Mouse (Mus musculus) hindbrain, embryonic 14.5 days (tissue): Measurements from ENCODE around the gene Glt8d2. TPM values are rescaled to one million over a fixed set of nuclear protein-coding genes. Genes with fewer than 3 reads are reported as not detected.
"Not testable (repeated sequence)": the region's sequence is repeated elsewhere in the genome, so short reads cannot be mapped to it uniquely, and the experiment has no call there.

Experiments used
- ATAC-seq: fragments of 200-750 bp; cut with Nextera tagmentation; 2 replicates; pipeline ENCODE4 v1.8.0; 2017; ENCODE audit warnings: moderate number of reproducible peaks, mild to moderate bottlenecking, moderate TSS enrichment, moderate library complexity; ENCODE audit not compliant: low FRiP score
- DNase-seq: peaks from one replicate; pipeline ENCODE4 v3.0.0-alpha.2; 2015; ENCODE audit warnings: low spot score
- H3K27ac ChIP-seq: fragments of 300-500 bp; sonication (generic); 2 replicates; pipeline ENCODE4 v1.5.1; 2014; ENCODE audit warnings: mild to moderate bottlenecking, moderate library complexity
- H3K27me3 ChIP-seq: fragments of 300-500 bp; sonication (generic); 2 replicates; pipeline ENCODE4 v1.6.1; 2014; ENCODE audit warnings: mild to moderate bottlenecking, low read length, mixed read lengths; ENCODE audit not compliant: control insufficient read depth, insufficient read depth
- H3K36me3 ChIP-seq: fragments of 300-500 bp; sonication (generic); replicated peaks from 2 replicates; pipeline ENCODE4 v1.6.1; 2014; ENCODE audit not compliant: control insufficient read depth, insufficient read depth
- H3K4me1 ChIP-seq: fragments of 300-500 bp; sonication (generic); replicated peaks from 2 replicates; pipeline ENCODE4 v1.6.1; 2014; ENCODE audit warnings: antibody characterized with exemption, low read length, mixed read lengths; ENCODE audit not compliant: control insufficient read depth, insufficient read depth
- H3K4me2 ChIP-seq: fragments of 300-500 bp; sonication (generic); replicated peaks from 2 replicates; pipeline ENCODE4 v1.6.1; 2014; ENCODE audit warnings: mild to moderate bottlenecking, moderate library complexity
- H3K4me3 ChIP-seq: fragments of 300-500 bp; sonication (generic); replicated peaks from 2 replicates; pipeline ENCODE4 v1.5.1; 2014; ENCODE audit warnings: mild to moderate bottlenecking, low read length
- H3K9ac ChIP-seq: fragments of 300-500 bp; sonication (generic); 2 replicates; pipeline ENCODE4 v1.6.1; 2014
- H3K9me3 ChIP-seq: fragments of 300-500 bp; sonication (generic); 2 replicates; pipeline ENCODE4 v1.6.1; 2016; ENCODE audit warnings: low read length; ENCODE audit not compliant: control insufficient read depth
- WGBS: fragments of 180-500 bp; shearing (Covaris S2); extraction: QIAGEN DNeasy Blood & Tissue Kit; methylation state at CpG from one replicate; pipeline ENCODE4 v1.1.7; 2014; 5-methylcytosine and 5-hydroxymethylcytosine counted together
- polyA plus RNA-seq: library from polyadenylated mRNA; unstranded; fragments of >200 nt; fragmentation: Nextera tagmentation; extraction: Ambion mirVana; gene quantifications from 2 replicates; pipeline ENCODE4 v1.2.1, GENCODE M21; 2014

Glt8d2 gene
- polyA plus RNA-seq, 1 experiment from 2014 or later: 1.4 TPM

GRCm38 (mm10) chr10:82631133-82631532, 59.3 kb downstream of the Glt8d2 start:
- H3K9ac ChIP-seq: peak overlapping the region; percentile 93
- WGBS: 80% methylated on average over 7 of the region's 7 CpGs
- H3K4me2 ChIP-seq: peak overlapping the region; percentile 93
- ATAC-seq: no peak
- H3K27ac ChIP-seq: no peak overlapping the region
- H3K4me1 ChIP-seq: peaks cover 19% of the 10 kb centered on the region
- no peaks in the 10 kb centered on the region for H3K27me3 ChIP-seq
- peak overlapping the region; percentile 89 for H3K4me3 ChIP-seq
- H3K36me3 ChIP-seq: peaks cover 12% of the 10 kb centered on the region; the same call in 1 of the 2 replicates
- no peak for DNase-seq
- H3K9me3 ChIP-seq: no peaks in the 10 kb centered on the region

- H3K4me3 ChIP-seq: peak overlapping the region; percentile 89
- 21% methylated on average over 7 of the region's 7 CpGs for WGBS
These were observed 60.0 kb downstream of the Glt8d2 start for GRCm38 (mm10) chr10:82630497-82630896.

GRCm38 (mm10) chr10:82629586-82630255, 60.7 kb downstream of the Glt8d2 start, which contains the start of gene Tdg:
Tdg (plus strand) TSS chr10:82629828.
- DNase-seq: peak; percentile 94
- Histone ChIP-seq H3K4me2 (peak within 1 kb of the TSS; percentile 93), H3K36me3 (peaks cover 12% of the 10 kb centered on the region; the same call in 1 of the 2 replicates), H3K9ac (peak within 1 kb of the TSS; percentile 93), H3K27ac (peak within 1 kb of the TSS; percentile 95), H3K4me3 (peak within 1 kb of the TSS; percentile 89), H3K4me1 (peaks cover 19% of the 10 kb centered on the region)
- peak; percentile 97 for ATAC-seq
- under 1% methylated on average over 41 of the region's 78 CpGs for WGBS
- not testable (repeated sequence) for H3K9me3 ChIP-seq, H3K27me3 ChIP-seq

More at GRCm38 (mm10) chr10:82630497-82630896, 60.0 kb downstream of the Glt8d2 start:
- DNase-seq (no peak), ATAC-seq (no peak)
- H3K27me3 ChIP-seq: no peaks in the 10 kb centered on the region
- peaks cover 12% of the 10 kb centered on the region; the same call in 1 of the 2 replicates for H3K36me3 ChIP-seq
- H3K4me2 ChIP-seq: peak overlapping the region; percentile 93
- peaks cover 19% of the 10 kb centered on the region for H3K4me1 ChIP-seq
- H3K27ac ChIP-seq: peak overlapping the region; percentile 95; the same call in 1 of the 2 replicates
- H3K9ac ChIP-seq: peak overlapping the region; percentile 93
- H3K9me3 ChIP-seq: no peaks in the 10 kb centered on the region

- Histone ChIP-seq H3K9me3 (no peaks in the 10 kb centered on the region), H3K4me3 (peak overlapping the region; percentile 89), H3K27ac (peak overlapping the region; percentile 95), H3K4me2 (peak overlapping the region; percentile 93), H3K4me1 (peaks cover 19% of the 10 kb centered on the region), H3K9ac (peak overlapping the region; percentile 93), H3K36me3 (peaks cover 12% of the 10 kb centered on the region; the same call in 1 of the 2 replicates), H3K27me3 (no peaks in the 10 kb centered on the region)
- 3% methylated on average over 11 of the region's 11 CpGs for WGBS
- peak; percentile 72; the same call in 1 of the 2 replicates for ATAC-seq
- no peak for DNase-seq
These were observed 61.3 kb downstream of the Glt8d2 start for GRCm38 (mm10) chr10:82629111-82629585.

GRCm38 (mm10) chr10:82623553-82623932, 66.9 kb downstream of the Glt8d2 start:
- H3K27ac ChIP-seq: peak overlapping the region; percentile 79
- not testable (repeated sequence) for H3K4me1 ChIP-seq, H3K27me3 ChIP-seq, H3K9me3 ChIP-seq, DNase-seq, H3K36me3 ChIP-seq
- peak overlapping the region; percentile 67 for H3K4me2 ChIP-seq
- H3K4me3 ChIP-seq: peak overlapping the region; percentile 69
- ATAC-seq: 0 out of 2 replicates have a peak, but pooled peaks have one; percentile 7
- peak overlapping the region; percentile 89 for H3K9ac ChIP-seq
- 6% methylated on average over 2 of the region's 2 CpGs for WGBS

GRCm38 (mm10) chr10:82622671-82623552, 67.5 kb downstream of the Glt8d2 start, which contains the start of gene 1190007I07Rik:
1190007I07Rik (minus strand) TSS chr10:82623228.
- ATAC-seq: peak; percentile 90
- peak within 1 kb of the TSS; percentile 69 for H3K4me3 ChIP-seq
- no peaks in the 10 kb centered on the region for H3K36me3 ChIP-seq
- peak within 1 kb of the TSS; percentile 89 for H3K9ac ChIP-seq
- peak within 1 kb of the TSS; percentile 67 for H3K4me2 ChIP-seq
- WGBS: under 1% methylated on average over 60 of the region's 61 CpGs
- peak within 1 kb of the TSS; percentile 79 for H3K27ac ChIP-seq
- H3K4me1 ChIP-seq: peaks cover 8% of the 10 kb centered on the region
- no peaks in the 10 kb centered on the region for H3K27me3 ChIP-seq
- H3K9me3 ChIP-seq: no peaks in the 10 kb centered on the region
- peak; percentile 95 for DNase-seq

- no peaks in the 10 kb centered on the region for H3K27me3 ChIP-seq
- H3K27ac ChIP-seq: no peak overlapping the region; the same call in 1 of the 2 replicates
- whole genome bisulfite sequencing: 29% methylated on average over 9 of the region's 9 CpGs
- ATAC-seq: no peak; the same call in 1 of the 2 replicates
- peak overlapping the region; percentile 89 for H3K9ac ChIP-seq
- DNase-seq: no peak
- peak overlapping the region; percentile 69 for H3K4me3 ChIP-seq
- H3K9me3 ChIP-seq: no peaks in the 10 kb centered on the region
- H3K4me1 ChIP-seq: peaks cover 8% of the 10 kb centered on the region
- peak overlapping the region; percentile 67 for H3K4me2 ChIP-seq
- H3K36me3 ChIP-seq: no peaks in the 10 kb centered on the region; the same call in 1 of the 2 replicates
These were observed 68.2 kb downstream of the Glt8d2 start for GRCm38 (mm10) chr10:82622235-82622634.
